Mouse (Mus musculus) hematopoietic stem cell, adult 5-6 weeks (primary cell): ENCODE data around the gene Dnah11. TPM values are rescaled to one million over a fixed set of nuclear protein-coding genes. Genes with fewer than 3 reads are reported as not detected.
"Not testable (repeated sequence)": the region's sequence is repeated elsewhere in the genome, so short reads cannot be mapped to it uniquely, and the experiment has no call there.

ENCODE experiments used
- ATAC-seq, 2 experiments: fragments of 125-278 bp in 1 of 2; replicated peaks in 1 of 2; 2 replicates each; pipeline ENCODE4 v1.8.0; 2016 to 2017; ENCODE audit warnings: inconsistent platforms in 2 of 2, mild to moderate bottlenecking in 2 of 2, moderate number of reproducible peaks in 2 of 2, low read depth in 1 of 2, moderate TSS enrichment in 1 of 2; ENCODE audit not compliant: low FRiP score in 2 of 2, poor library complexity in 2 of 2, severe bottlenecking in 2 of 2, insufficient read depth in 1 of 2, low TSS enrichment in 1 of 2
- total RNA-seq: library from RNA; stranded (forward); fragments of 172-1452, 232-1000 nt; gene quantifications from 2 replicates; pipeline ENCODE4 v1.2.3, GENCODE M21; 2017

Gene Dnah11
- total RNA-seq, 1 experiment from 2014 or later: 0.45 TPM

DNA sequence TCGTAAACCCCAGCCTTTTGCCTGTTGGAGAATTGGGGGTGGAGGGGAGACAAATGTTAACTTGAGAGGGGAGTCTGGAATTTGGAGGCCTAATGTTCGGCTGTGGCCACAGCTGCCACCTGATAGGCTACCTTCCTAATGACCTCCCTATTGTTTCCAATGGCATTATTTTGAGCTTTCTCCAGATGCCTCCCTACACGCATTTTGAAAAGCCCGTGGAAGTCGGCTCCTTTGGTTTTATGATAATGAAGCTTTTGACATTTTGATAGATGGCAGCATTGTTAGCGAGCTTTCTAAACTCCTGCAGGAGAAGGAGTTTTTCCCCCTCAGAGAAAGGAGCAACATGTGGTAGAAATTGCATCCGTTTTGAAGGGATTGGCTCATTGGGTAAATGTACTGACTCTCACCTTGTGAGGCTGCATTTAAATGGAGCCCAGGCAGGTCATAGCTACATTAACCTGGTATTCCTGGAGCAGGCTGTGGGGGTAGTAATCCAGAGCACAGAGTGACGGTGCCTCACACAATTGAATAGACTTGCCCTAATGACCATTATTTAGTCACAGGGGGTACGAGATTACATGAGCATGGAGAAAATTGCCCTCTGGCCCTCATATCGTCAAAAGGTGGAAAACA lies 284.1 kb downstream of the Dnah11 start:
- no peak for ATAC-seq

- ATAC-seq: no peak
These were observed 287.4 kb downstream of the Dnah11 start for GRCm38 (mm10) chr12:117911396-117911795.

GRCm38 (mm10) chr12:117905232-117905840 lies 293.5 kb downstream of the Dnah11 start:
- ATAC-seq: not testable (repeated sequence)

- ATAC-seq: no peak
These were observed 295.2 kb downstream of the Dnah11 start for GRCm38 (mm10) chr12:117903671-117904070.

GRCm38 (mm10) chr12:117901352-117901751 lies 297.5 kb downstream of the Dnah11 start:
- ATAC-seq: not testable (repeated sequence)

DNA sequence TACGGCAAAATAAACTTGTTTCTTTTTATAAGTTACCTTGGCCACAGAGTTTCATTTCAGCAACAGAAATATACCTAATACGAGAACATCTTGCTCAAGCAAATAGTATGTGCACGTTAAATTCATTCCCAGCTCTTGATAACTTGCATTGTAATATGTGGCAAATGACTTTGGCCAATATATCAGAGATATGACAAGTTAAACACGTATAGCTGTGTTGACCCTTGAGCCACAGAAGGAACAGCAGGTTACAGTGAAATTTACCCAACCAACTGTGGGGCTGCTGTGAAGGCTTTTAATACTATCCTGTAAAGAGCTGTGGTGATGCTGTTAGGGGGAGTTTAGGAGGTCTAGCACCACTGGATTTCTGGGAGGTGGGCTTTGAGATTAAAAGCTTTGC lies 298.0 kb downstream of the Dnah11 start:
- not testable (repeated sequence) for ATAC-seq

GRCm38 (mm10) chr12:117887422-117887821 lies 311.4 kb downstream of the Dnah11 start:
- ATAC-seq: no peak

GRCm38 (mm10) chr12:117884627-117885026 lies 314.2 kb downstream of the Dnah11 start:
- no peak for ATAC-seq

DNA sequence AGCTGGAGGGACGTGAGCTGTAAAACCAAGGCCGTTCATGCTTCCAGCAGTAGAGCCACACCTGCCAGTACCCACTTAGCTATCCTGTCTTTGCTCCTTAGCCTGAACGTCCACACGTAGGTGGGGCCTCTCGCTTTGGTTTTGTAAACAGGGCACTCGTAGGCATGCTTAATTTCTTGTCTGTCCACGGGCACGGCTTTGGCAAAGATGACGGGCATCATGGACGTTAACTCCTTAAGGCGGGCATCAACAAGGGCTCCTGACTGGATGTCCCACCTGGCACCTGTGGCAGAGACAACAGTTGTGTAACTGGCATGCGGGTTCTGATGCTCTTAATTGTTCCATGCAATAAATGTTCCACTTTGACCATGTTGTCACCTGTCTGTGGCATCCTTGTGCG lies 320.5 kb downstream of the Dnah11 start:
- no peak for ATAC-seq

DNA sequence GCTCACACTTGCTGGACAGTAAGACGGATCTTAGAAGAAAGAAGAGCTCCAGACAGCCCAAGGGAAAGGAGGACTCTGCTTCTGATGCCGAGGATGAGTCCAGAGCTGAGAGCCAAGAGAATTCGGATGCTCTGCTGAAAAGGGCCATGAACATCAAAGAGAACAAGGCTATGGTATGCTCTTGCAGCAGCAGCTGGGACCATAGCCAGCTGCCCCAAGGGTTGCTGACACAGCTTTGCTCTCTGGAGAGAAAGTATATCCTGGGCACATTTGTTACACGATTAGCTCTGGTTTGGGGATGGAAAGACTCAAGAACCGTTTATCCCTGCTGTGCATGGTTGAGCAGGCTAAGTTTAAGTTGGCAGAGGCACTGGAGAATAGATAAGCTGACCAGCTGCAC lies 326.6 kb downstream of the Dnah11 start:
- ATAC-seq: no peak

DNA sequence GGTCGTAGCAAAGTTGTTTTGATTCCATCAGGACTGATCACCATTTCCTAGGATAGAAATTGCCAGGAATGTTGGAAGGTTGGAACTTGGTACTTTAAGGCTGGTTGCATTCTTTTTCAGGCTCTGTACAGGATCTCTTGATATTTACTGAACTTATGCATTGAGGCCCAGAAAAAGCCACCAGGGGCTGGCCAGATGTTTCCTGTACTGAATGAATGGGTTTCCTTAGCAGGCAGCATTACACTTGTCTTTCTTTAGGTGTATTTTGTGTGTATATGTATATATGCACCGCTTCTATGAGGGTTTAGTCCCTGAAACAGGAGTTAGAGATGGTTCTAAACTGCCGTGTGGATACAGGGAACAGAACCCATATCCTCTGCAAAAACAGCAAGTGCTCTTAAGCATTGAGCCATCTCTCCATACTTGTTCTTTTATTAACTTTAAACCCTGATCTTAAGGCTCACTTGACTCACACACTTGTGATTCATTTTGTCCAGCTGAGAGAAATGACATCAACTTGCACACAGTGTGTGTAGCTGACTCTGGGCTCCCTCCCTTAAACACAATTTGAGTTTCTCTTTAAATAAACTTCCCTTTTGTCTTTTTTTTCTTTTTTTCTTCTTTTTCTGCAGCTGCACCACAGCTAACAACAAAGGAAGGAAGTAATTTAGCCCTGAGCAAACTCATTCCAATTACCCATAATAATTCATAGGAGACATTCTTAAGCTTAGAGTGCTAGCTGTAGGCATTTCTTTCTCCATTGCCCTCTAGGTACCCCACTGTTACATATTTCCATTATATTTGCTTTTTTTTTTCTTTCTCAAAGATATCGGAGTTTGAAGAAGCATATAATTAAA lies 330.9 kb downstream of the Dnah11 start:
- peak; percentile 68 to 73 for ATAC-seq

DNA sequence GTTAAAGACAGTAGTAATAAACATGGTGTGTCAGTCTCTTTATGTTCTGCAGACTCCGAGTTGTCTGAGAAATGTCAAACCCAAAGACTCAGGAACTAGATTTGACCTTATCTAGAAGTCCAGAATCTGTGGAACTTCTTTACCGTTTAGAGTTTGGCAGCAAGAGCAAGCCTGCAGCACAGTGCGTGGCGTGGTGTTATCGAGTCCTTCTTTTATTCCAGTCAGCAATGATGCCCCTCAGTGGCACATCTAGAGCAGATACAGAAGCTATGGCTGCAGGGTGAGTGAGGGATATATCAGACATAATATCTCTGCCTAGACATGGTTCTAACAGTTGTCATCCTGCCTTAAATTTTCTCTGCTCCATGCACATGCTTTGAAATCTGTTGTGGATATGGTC lies 336.2 kb downstream of the Dnah11 start:
- ATAC-seq: no peak

- no peak for ATAC-seq
These were observed 337.6 kb downstream of the Dnah11 start for GRCm38 (mm10) chr12:117861249-117861648.

GRCm38 (mm10) chr12:117860840-117861239 lies 338.0 kb downstream of the Dnah11 start:
- ATAC-seq: no peak; a peak in 1 of 4 replicates

GRCm38 (mm10) chr12:117857884-117858283 lies 341.0 kb downstream of the Dnah11 start:
- no peak for ATAC-seq

GRCm38 (mm10) chr12:117857023-117857422 lies 341.8 kb downstream of the Dnah11 start:
- no peak for ATAC-seq

DNA sequence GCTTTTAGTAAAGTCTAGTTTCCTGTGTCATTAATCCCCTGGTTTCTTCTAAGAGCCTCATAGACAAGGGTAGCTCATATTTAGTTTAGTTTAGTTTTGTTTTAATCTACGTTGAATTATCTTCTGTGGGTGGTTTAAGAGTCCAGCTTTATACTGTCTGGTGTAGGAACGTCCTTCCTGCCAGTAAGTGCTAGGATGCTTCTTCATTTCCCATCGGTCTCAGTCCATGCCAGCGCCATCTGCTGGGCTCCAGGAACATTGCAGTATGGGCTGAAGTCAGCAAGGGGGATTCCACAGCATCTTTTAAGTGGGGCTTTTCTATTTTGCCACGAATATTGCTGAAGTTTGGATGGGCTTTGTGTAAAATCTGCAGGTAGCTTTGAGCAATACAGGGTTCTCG lies 345.5 kb downstream of the Dnah11 start:
- peak; percentile 78 to 83; a peak in 3 of 4 replicates for ATAC-seq

DNA sequence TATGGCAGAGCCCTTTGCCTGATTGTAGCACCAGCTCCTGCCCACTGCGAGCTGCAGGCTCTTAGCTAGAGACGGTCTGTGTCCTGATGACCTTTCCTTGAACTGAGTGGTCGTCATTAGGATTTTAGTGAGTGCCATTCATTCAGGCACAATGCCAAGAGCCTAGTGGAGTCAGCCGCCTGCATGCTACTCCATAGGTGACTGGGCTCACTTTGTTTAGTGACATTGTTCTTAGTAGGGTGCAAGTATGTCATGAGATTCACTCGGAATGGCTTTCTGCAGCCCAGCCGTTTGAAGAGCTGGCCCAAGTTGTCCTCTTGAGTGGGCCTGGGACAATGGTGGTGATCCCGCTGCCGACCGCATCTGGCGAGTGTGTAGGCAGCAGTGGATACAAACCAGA lies 348.4 kb downstream of the Dnah11 start:
- no peak for ATAC-seq
